Mouse (Mus musculus) E14TG2a.4 (cell line): ENCODE data around the gene Rplp1.

Source experiments
- CTCF ChIP-seq: conservative IDR thresholded peaks from 2 replicates; pipeline ENCODE4 v1.5.1; 2014; ENCODE audit warnings: low read length
- NANOG ChIP-seq: IDR thresholded peaks from 2 replicates; pipeline ENCODE4 v1.6.1; 2014; ENCODE audit warnings: borderline replicate concordance, low read length, mixed read lengths
- POU5F1 ChIP-seq: IDR thresholded peaks from 2 replicates; pipeline ENCODE4 v1.6.1; 2014; ENCODE audit warnings: low read length, borderline replicate concordance

DNA sequence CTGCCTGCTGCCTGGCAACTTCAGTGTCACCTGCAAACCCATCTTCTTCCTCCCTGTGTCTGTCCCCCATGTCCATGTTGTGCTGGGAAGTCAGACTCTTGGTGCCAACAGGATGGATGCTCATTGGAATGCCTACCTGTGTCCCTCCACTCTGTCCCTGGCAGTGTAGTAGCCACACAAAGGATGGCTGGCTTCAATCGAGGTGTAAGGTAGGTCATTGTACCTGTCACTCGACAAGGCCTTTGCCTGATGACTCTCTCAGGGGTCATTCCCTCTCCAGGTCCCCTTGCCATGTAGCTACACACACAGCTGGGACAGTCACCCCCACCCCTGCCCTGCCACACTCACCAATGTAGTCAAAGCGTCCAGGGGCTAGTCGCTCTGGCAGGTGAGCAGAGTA is 46.8 kb upstream of the Rplp1 start:
- TF ChIP-seq CTCF = no peak
- no peak for TF ChIP-seq NANOG
- TF ChIP-seq POU5F1 = no peak
